Mouse (Mus musculus) C2C12 (cell line): ENCODE measurements around the gene Fkbp1b.

ENCODE experiments used
- CEBPB ChIP-seq: IDR thresholded peaks from one replicate; pipeline ENCODE4 v1.6.1; 2011; ENCODE audit warnings: low read depth, mild to moderate bottlenecking, control low read depth, moderate library complexity
- CTCF ChIP-seq: IDR thresholded peaks from one replicate; pipeline ENCODE4 v1.5.1; 2011; ENCODE audit not compliant: control insufficient read depth, insufficient read depth, insufficient read length
- FOSL1 ChIP-seq: IDR thresholded peaks from one replicate; pipeline ENCODE4 v1.8.0; 2011; ENCODE audit warnings: mild to moderate bottlenecking, low read length; ENCODE audit not compliant: poor library complexity, insufficient read depth, severe bottlenecking
- MAX ChIP-seq: IDR thresholded peaks from one replicate; pipeline ENCODE4 v1.6.1; 2011; ENCODE audit warnings: mild to moderate bottlenecking, control low read depth
- MYOD1 ChIP-seq: IDR thresholded peaks from one replicate; pipeline ENCODE4 v1.6.1; 2011; ENCODE audit warnings: low read depth; ENCODE audit not compliant: control insufficient read depth, insufficient read length
- MYOG ChIP-seq: IDR thresholded peaks from one replicate; pipeline ENCODE4 v1.6.1; 2011; ENCODE audit not compliant: control insufficient read depth, insufficient read length; ENCODE audit errors: extremely low read depth
- USF1 ChIP-seq: IDR thresholded peaks from one replicate; pipeline ENCODE4 v1.6.1; 2011; ENCODE audit warnings: low read depth, mild to moderate bottlenecking, control low read depth, moderate library complexity

DNA sequence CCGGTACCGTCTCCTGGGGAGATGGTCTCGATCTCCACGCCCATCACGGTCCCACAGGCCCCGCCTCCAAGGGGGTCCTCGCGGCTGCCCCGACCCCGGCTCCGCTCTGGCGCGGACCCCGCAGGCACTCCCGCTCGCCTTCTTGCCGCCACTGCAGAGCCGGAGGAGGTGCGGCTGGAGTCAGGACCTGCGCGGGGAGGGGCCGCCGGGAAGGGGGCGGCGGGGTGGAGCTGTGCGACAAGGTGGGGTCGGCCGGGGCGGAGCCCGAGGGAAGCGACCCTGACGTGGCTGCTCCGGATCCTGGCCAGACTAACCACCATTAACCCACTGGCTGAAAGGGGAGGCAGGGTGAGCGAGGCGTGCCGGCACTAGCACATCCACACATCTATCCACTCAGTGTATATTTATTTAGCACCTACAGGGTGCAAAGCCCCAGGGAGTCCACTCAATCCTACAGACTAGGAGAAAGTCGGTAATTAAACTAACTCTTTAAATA, at the start of gene Fkbp1b:
- TF ChIP-seq CTCF: no peak
- TF ChIP-seq USF1: no peak
- no peak for TF ChIP-seq CEBPB
- TF ChIP-seq MYOG: no peak
- no peak for TF ChIP-seq MAX
- no peak for TF ChIP-seq MYOD1
- no peak for TF ChIP-seq FOSL1
